Mouse (Mus musculus) brain, embryonic 14.5 days (tissue): ENCODE results near the gene Asna1. TPM values are rescaled to one million over a fixed set of nuclear protein-coding genes. Genes with fewer than 3 reads are reported as not detected.
A peak's percentile ranks its signal among the peaks of the same experiment; 100 is the strongest.

Experiments
- DNase-seq: peaks from one replicate; pipeline ENCODE4 v3.0.0-alpha.2; 2011; ENCODE audit warnings: low read depth
- CTCF ChIP-seq: fragments of 200-500 bp; IDR thresholded peaks from 2 replicates; pipeline ENCODE4 v1.5.1; 2012; ENCODE audit warnings: inconsistent platforms, mild to moderate bottlenecking, moderate library complexity, borderline replicate concordance; ENCODE audit not compliant: insufficient read depth, insufficient read length; ENCODE audit errors: extremely low read depth
- POLR2A ChIP-seq: fragments of 200-500 bp; IDR thresholded peaks from 2 replicates; pipeline ENCODE4 v1.6.1; 2012; ENCODE audit warnings: mild to moderate bottlenecking, inconsistent platforms, borderline replicate concordance; ENCODE audit not compliant: poor library complexity, insufficient read depth, insufficient read length, severe bottlenecking; ENCODE audit errors: extremely low read depth
- polyA plus RNA-seq: library from polyadenylated mRNA; depleted of rRNA; stranded (reverse); fragments of >200 nt; gene quantifications from 2 replicates; pipeline ENCODE4 v1.2.3, GENCODE M21; 2012

Asna1 gene
- polyA plus RNA-seq, 1 experiment, result 224 TPM

GRCm38 (mm10) chr8:85059879-85060616, 35.0 kb upstream of the Asna1 start, which contains the start of gene Fbxw9:
TSS of gene Fbxw9 (plus strand) at chr8:85060055.
- TF ChIP-seq CTCF (no peak), POLR2A (0 out of 2 replicates have a peak, but pooled peaks have one; percentile 25)
- peak; percentile 98 for DNase-seq

GRCm38 (mm10) chr8:85057367-85057766, 32.3 kb upstream of the Asna1 start:
- DNase-seq, result no peak
- TF ChIP-seq CTCF (no peak), POLR2A (no peak)

GRCm38 (mm10) chr8:85043619-85044018, 18.5 kb upstream of the Asna1 start:
- TF ChIP-seq CTCF, result no peak
- TF ChIP-seq POLR2A, result no peak
- no peak for DNase-seq

GRCm38 (mm10) chr8:85037681-85038531, 12.8 kb upstream of the Asna1 start:
- TF ChIP-seq CTCF (no peak), POLR2A (no peak)
- peak; percentile 54 for DNase-seq

GRCm38 (mm10) chr8:85037366-85037680, 12.2 kb upstream of the Asna1 start:
- DNase-seq, result peak; percentile 81
- TF ChIP-seq POLR2A (0 out of 2 replicates have a peak, but pooled peaks have one; percentile 0), CTCF (no peak)

GRCm38 (mm10) chr8:85036718-85037365, 11.8 kb upstream of the Asna1 start, which contains the start of gene Tnpo2:
TSS of gene Tnpo2 (plus strand) at chr8:85036915.
- TF ChIP-seq POLR2A (0 out of 2 replicates have a peak, but pooled peaks have one; percentile 8), CTCF (no peak)
- peak; percentile 99 for DNase-seq

GRCm38 (mm10) chr8:85036381-85036717, 11.3 kb upstream of the Asna1 start:
- no peak for TF ChIP-seq POLR2A
- TF ChIP-seq CTCF, result no peak
- DNase-seq, result no peak

GRCm38 (mm10) chr8:85035728-85036310, 10.7 kb upstream of the Asna1 start:
- TF ChIP-seq CTCF, result no peak
- no peak for TF ChIP-seq POLR2A
- DNase-seq, result peak; percentile 36

GRCm38 (mm10) chr8:85035165-85035727, 10.2 kb upstream of the Asna1 start:
- TF ChIP-seq CTCF (no peak), POLR2A (no peak)
- no peak for DNase-seq

GRCm38 (mm10) chr8:85034764-85035163, 9.7 kb upstream of the Asna1 start:
- no peak for TF ChIP-seq POLR2A
- TF ChIP-seq CTCF, result no peak
- peak; percentile 92 for DNase-seq
